Mouse (Mus musculus) brown adipose tissue, adult 24 weeks (tissue): ENCODE data around the gene Mypn. TPM values are rescaled to one million over a fixed set of nuclear protein-coding genes. Genes with fewer than 3 reads are reported as not detected.

Source experiments
- H3K27ac ChIP-seq: fragments of 200-500 bp; replicated peaks from 2 replicates; pipeline ENCODE4 v1.5.1; 2012; ENCODE audit warnings: low read depth, mild to moderate bottlenecking, low read length
- H3K4me1 ChIP-seq: fragments of 200-500 bp; 2 replicates; pipeline ENCODE4 v1.6.1; 2012; ENCODE audit warnings: low read length, mixed read lengths; ENCODE audit not compliant: control insufficient read depth, insufficient read depth, insufficient read length
- H3K4me3 ChIP-seq: fragments of 200-500 bp; 2 replicates; pipeline ENCODE4 v1.5.1; 2012; ENCODE audit warnings: low read depth, mild to moderate bottlenecking, low read length, moderate library complexity; ENCODE audit not compliant: insufficient read depth
- polyA plus RNA-seq: library from polyadenylated mRNA; stranded (reverse); fragments of >200 nt; gene quantifications from 2 replicates; pipeline ENCODE4 v1.2.4, GENCODE M21; 2012; ENCODE audit not compliant: missing spikeins, insufficient read depth, insufficient read length

Mypn gene
- polyA plus RNA-seq, 1 experiment: 1.5 TPM

- Histone ChIP-seq H3K4me3 (no peak overlapping the region), H3K27ac (no peak overlapping the region), H3K4me1 (no peaks in the 10 kb centered on the region; the same call in 1 of the 2 replicates)
Observed at GRCm38 (mm10) chr10:63154726-63155125, 49.0 kb downstream of the Mypn start.

- no peak overlapping the region for H3K27ac ChIP-seq
- H3K4me3 ChIP-seq: no peak overlapping the region
- no peaks in the 10 kb centered on the region; the same call in 1 of the 2 replicates for H3K4me1 ChIP-seq
Observed at GRCm38 (mm10) chr10:63154226-63154625, 49.5 kb downstream of the Mypn start.

- H3K27ac ChIP-seq: no peak overlapping the region
- no peaks in the 10 kb centered on the region; the same call in 1 of the 2 replicates for H3K4me1 ChIP-seq
Observed at GRCm38 (mm10) chr10:63153563-63153962, 50.2 kb downstream of the Mypn start.

GRCm38 (mm10) chr10:63152358-63152757 is 51.4 kb downstream of the Mypn start:
- Histone ChIP-seq H3K27ac (no peak overlapping the region), H3K4me1 (no peaks in the 10 kb centered on the region; the same call in 1 of the 2 replicates), H3K4me3 (no peak overlapping the region)

More at GRCm38 (mm10) chr10:63153563-63153962, 50.2 kb downstream of the Mypn start:
- no peak overlapping the region for H3K4me3 ChIP-seq

- Histone ChIP-seq H3K27ac (no peak overlapping the region), H3K4me1 (no peaks in the 10 kb centered on the region), H3K4me3 (no peak overlapping the region)
Observed at GRCm38 (mm10) chr10:63142660-63143059, 61.1 kb downstream of the Mypn start.

- Histone ChIP-seq H3K27ac (no peak overlapping the region), H3K4me1 (no peaks in the 10 kb centered on the region), H3K4me3 (no peak overlapping the region)
Observed at GRCm38 (mm10) chr10:63136436-63136835, 67.3 kb downstream of the Mypn start.

GRCm38 (mm10) chr10:63135680-63136079 is 68.1 kb downstream of the Mypn start:
- Histone ChIP-seq H3K27ac (no peak overlapping the region), H3K4me3 (no peak overlapping the region), H3K4me1 (no peaks in the 10 kb centered on the region)

- no peak overlapping the region for H3K27ac ChIP-seq
- H3K4me3 ChIP-seq: no peak overlapping the region
- H3K4me1 ChIP-seq: no peaks in the 10 kb centered on the region
Observed at GRCm38 (mm10) chr10:63133326-63133725, 70.4 kb downstream of the Mypn start.

GRCm38 (mm10) chr10:63132356-63132755 is 71.4 kb downstream of the Mypn start:
- Histone ChIP-seq H3K4me3 (no peak overlapping the region), H3K4me1 (no peaks in the 10 kb centered on the region; the same call in 1 of the 2 replicates)

GRCm38 (mm10) chr10:63130500-63130899 is 73.3 kb downstream of the Mypn start:
- H3K4me1 ChIP-seq: no peaks in the 10 kb centered on the region; the same call in 1 of the 2 replicates
- no peak overlapping the region for H3K27ac ChIP-seq
- H3K4me3 ChIP-seq: no peak overlapping the region

More at GRCm38 (mm10) chr10:63132356-63132755, 71.4 kb downstream of the Mypn start:
- H3K27ac ChIP-seq: no peak overlapping the region

- no peaks in the 10 kb centered on the region; the same call in 1 of the 2 replicates for H3K4me1 ChIP-seq
- H3K27ac ChIP-seq: no peak overlapping the region
- H3K4me3 ChIP-seq: no peak overlapping the region
Observed at GRCm38 (mm10) chr10:63128256-63128655, 75.5 kb downstream of the Mypn start.

- H3K27ac ChIP-seq: no peak overlapping the region
- H3K4me3 ChIP-seq: no peak overlapping the region
- no peaks in the 10 kb centered on the region; the same call in 1 of the 2 replicates for H3K4me1 ChIP-seq
Observed at GRCm38 (mm10) chr10:63127156-63127555, 76.6 kb downstream of the Mypn start.

- Histone ChIP-seq H3K4me3 (no peak overlapping the region), H3K27ac (no peak overlapping the region), H3K4me1 (no peaks in the 10 kb centered on the region; the same call in 1 of the 2 replicates)
Observed at GRCm38 (mm10) chr10:63126116-63126515, 77.6 kb downstream of the Mypn start.

- Histone ChIP-seq H3K4me1 (no peaks in the 10 kb centered on the region; the same call in 1 of the 2 replicates), H3K4me3 (no peak overlapping the region), H3K27ac (no peak overlapping the region)
Observed at GRCm38 (mm10) chr10:63125343-63125742, 78.4 kb downstream of the Mypn start.

- Histone ChIP-seq H3K4me3 (no peak overlapping the region), H3K4me1 (no peaks in the 10 kb centered on the region; the same call in 1 of the 2 replicates), H3K27ac (no peak overlapping the region)
Observed at GRCm38 (mm10) chr10:63124016-63124415, 79.7 kb downstream of the Mypn start.

GRCm38 (mm10) chr10:63123141-63123540 is 80.6 kb downstream of the Mypn start:
- Histone ChIP-seq H3K4me3 (no peak overlapping the region), H3K4me1 (no peaks in the 10 kb centered on the region; the same call in 1 of the 2 replicates), H3K27ac (no peak overlapping the region)
